Mouse (Mus musculus) neural tube, embryonic 11.5 days (tissue): ENCODE data around the gene Tex52. TPM values are rescaled to one million over a fixed set of nuclear protein-coding genes. Genes with fewer than 3 reads are reported as not detected.
"Not testable (repeated sequence)": the region's sequence is repeated elsewhere in the genome, so short reads cannot be mapped to it uniquely, and the experiment has no call there.

Experiments
- ATAC-seq: fragments of 200-750 bp; cut with Nextera tagmentation; 2 replicates; pipeline ENCODE4 v1.8.0; 2017; ENCODE audit warnings: moderate number of reproducible peaks, mild to moderate bottlenecking, moderate TSS enrichment, moderate library complexity; ENCODE audit not compliant: insufficient read depth, low FRiP score, low TSS enrichment
- DNase-seq: peaks from one replicate; pipeline ENCODE4 v3.0.0-alpha.2; 2015; ENCODE audit warnings: low spot score
- H3K27ac ChIP-seq: fragments of 300-500 bp; sonication (generic); 2 replicates; pipeline ENCODE4 v1.5.1; 2014; ENCODE audit warnings: low read depth, mild to moderate bottlenecking, low read length
- H3K27me3 ChIP-seq: fragments of 300-500 bp; sonication (generic); 2 replicates; pipeline ENCODE4 v1.6.1; 2014; ENCODE audit warnings: mild to moderate bottlenecking, low read length, mixed read lengths; ENCODE audit not compliant: control insufficient read depth, insufficient read depth
- H3K36me3 ChIP-seq: fragments of 300-500 bp; sonication (generic); 2 replicates; pipeline ENCODE4 v1.6.1; 2014; ENCODE audit warnings: mild to moderate bottlenecking, low read length, moderate library complexity, mixed read lengths; ENCODE audit not compliant: control insufficient read depth, insufficient read depth
- H3K4me1 ChIP-seq: fragments of 300-500 bp; sonication (generic); 2 replicates; pipeline ENCODE4 v1.6.1; 2014; ENCODE audit warnings: low read length, mixed read lengths; ENCODE audit not compliant: control insufficient read depth, insufficient read depth
- H3K4me2 ChIP-seq: fragments of 300-500 bp; sonication (generic); 2 replicates; pipeline ENCODE4 v1.6.1; 2014; ENCODE audit warnings: low read depth, mild to moderate bottlenecking, moderate library complexity
- H3K4me3 ChIP-seq: fragments of 300-500 bp; sonication (generic); 2 replicates; pipeline ENCODE4 v1.5.1; 2014; ENCODE audit warnings: low read depth, low read length
- H3K9ac ChIP-seq: fragments of 300-500 bp; sonication (generic); 2 replicates; pipeline ENCODE4 v1.6.1; 2014; ENCODE audit warnings: mild to moderate bottlenecking, low read length
- H3K9me3 ChIP-seq: fragments of 300-500 bp; sonication (generic); 2 replicates; pipeline ENCODE4 v1.6.1; 2016; ENCODE audit warnings: low read length; ENCODE audit not compliant: control insufficient read depth
- WGBS: fragments of 180-500 bp; shearing (Covaris S2); extraction: QIAGEN DNeasy Blood & Tissue Kit; methylation state at CpG from one replicate; pipeline ENCODE4 v1.1.7; 2014; 5-methylcytosine and 5-hydroxymethylcytosine counted together
- polyA plus RNA-seq: library from polyadenylated mRNA; unstranded; fragments of >200 nt; fragmentation: Nextera tagmentation; extraction: Ambion mirVana; gene quantifications from 2 replicates; pipeline ENCODE4 v1.2.1, GENCODE M21; 2014

Gene Tex52
- polyA plus RNA-seq, 1 experiment from 2014 or later = 0.66 TPM

- Histone ChIP-seq H3K27ac (no peak overlapping the region), H3K9ac (no peak overlapping the region), H3K9me3 (no peaks in the 10 kb centered on the region), H3K4me1 (peaks cover 6% of the 10 kb centered on the region; the same call in 1 of the 2 replicates), H3K36me3 (peaks cover 22% of the 10 kb centered on the region), H3K4me2 (no peak overlapping the region), H3K27me3 (no peaks in the 10 kb centered on the region), H3K4me3 (no peak overlapping the region)
- no peak for DNase-seq
- ATAC-seq = no peak
- WGBS = 93% methylated on average over 5 of the region's 5 CpGs
Measured at GRCm38 (mm10) chr6:128366466-128366865, 8.8 kb upstream of the Tex52 start.

- Histone ChIP-seq H3K36me3 (peaks cover 38% of the 10 kb centered on the region), H3K27ac (no peak overlapping the region), H3K27me3 (no peaks in the 10 kb centered on the region), H3K4me3 (no peak overlapping the region), H3K4me1 (no peaks in the 10 kb centered on the region), H3K9ac (no peak overlapping the region), H3K4me2 (no peak overlapping the region), H3K9me3 (no peaks in the 10 kb centered on the region)
- no peak for DNase-seq
- 95% methylated on average over 5 of the region's 5 CpGs for WGBS
- ATAC-seq = no peak
Measured at GRCm38 (mm10) chr6:128370040-128370439, 5.2 kb upstream of the Tex52 start.

- no peak overlapping the region for H3K9ac ChIP-seq
- WGBS = 90% methylated on average over 17 of the region's 17 CpGs
- no peak overlapping the region for H3K27ac ChIP-seq
- no peak overlapping the region for H3K4me2 ChIP-seq
- H3K9me3 ChIP-seq = no peaks in the 10 kb centered on the region
- DNase-seq (no peak), ATAC-seq (no peak)
- H3K27me3 ChIP-seq = no peaks in the 10 kb centered on the region
- H3K4me3 ChIP-seq = no peak overlapping the region
- H3K4me1 ChIP-seq = no peaks in the 10 kb centered on the region
- H3K36me3 ChIP-seq = peaks cover 17% of the 10 kb centered on the region
Measured at GRCm38 (mm10) chr6:128376371-128377085, 1.3 kb downstream of the Tex52 start.

- Histone ChIP-seq H3K27ac (no peak overlapping the region), H3K36me3 (peaks cover 2% of the 10 kb centered on the region), H3K4me1 (no peaks in the 10 kb centered on the region), H3K9ac (no peak overlapping the region), H3K4me3 (no peak overlapping the region), H3K27me3 (no peaks in the 10 kb centered on the region), H3K4me2 (no peak overlapping the region), H3K9me3 (no peaks in the 10 kb centered on the region)
- DNase-seq (no peak), ATAC-seq (no peak)
- WGBS = 89% methylated on average over 16 of the region's 16 CpGs
Measured at GRCm38 (mm10) chr6:128379636-128380035, 4.4 kb downstream of the Tex52 start.

GRCm38 (mm10) chr6:128380594-128381167 is 5.4 kb downstream of the Tex52 start:
- not testable (repeated sequence) for H3K27me3 ChIP-seq, H3K36me3 ChIP-seq, H3K4me1 ChIP-seq, H3K4me2 ChIP-seq, H3K9ac ChIP-seq, H3K9me3 ChIP-seq, H3K27ac ChIP-seq, ATAC-seq, H3K4me3 ChIP-seq, DNase-seq
- WGBS = 67% methylated on average over 1 of the region's 1 CpGs

GRCm38 (mm10) chr6:128381254-128381653 is 6.0 kb downstream of the Tex52 start:
- no peaks in the 10 kb centered on the region for H3K4me1 ChIP-seq
- WGBS = 74% methylated on average over 3 of the region's 3 CpGs
- DNase-seq (no peak), ATAC-seq (no peak)
- H3K27ac ChIP-seq = no peak overlapping the region
- H3K36me3 ChIP-seq = 0 out of 2 replicates have a peak, but pooled peaks cover 2% of the 10 kb centered on the region
- no peak overlapping the region for H3K9ac ChIP-seq
- no peak overlapping the region for H3K4me3 ChIP-seq
- H3K27me3 ChIP-seq = no peaks in the 10 kb centered on the region
- H3K9me3 ChIP-seq = no peaks in the 10 kb centered on the region
- no peak overlapping the region for H3K4me2 ChIP-seq

- no peak overlapping the region for H3K27ac ChIP-seq
- ATAC-seq (no peak), DNase-seq (no peak)
- no peak overlapping the region for H3K9ac ChIP-seq
- H3K36me3 ChIP-seq = no peaks in the 10 kb centered on the region
- H3K4me3 ChIP-seq = no peak overlapping the region
- no peaks in the 10 kb centered on the region for H3K4me1 ChIP-seq
- WGBS = 74% methylated on average over 7 of the region's 7 CpGs
- H3K9me3 ChIP-seq = no peaks in the 10 kb centered on the region
- H3K4me2 ChIP-seq = no peak overlapping the region
- H3K27me3 ChIP-seq = no peaks in the 10 kb centered on the region
Measured at GRCm38 (mm10) chr6:128383752-128384151, 8.5 kb downstream of the Tex52 start.

- no peak overlapping the region for H3K4me3 ChIP-seq
- no peak overlapping the region for H3K27ac ChIP-seq
- no peaks in the 10 kb centered on the region for H3K4me1 ChIP-seq
- no peaks in the 10 kb centered on the region for H3K9me3 ChIP-seq
- WGBS = 81% methylated on average over 1 of the region's 1 CpGs
- DNase-seq (no peak), ATAC-seq (no peak)
- H3K27me3 ChIP-seq = no peaks in the 10 kb centered on the region
- no peak overlapping the region for H3K9ac ChIP-seq
- H3K36me3 ChIP-seq = no peaks in the 10 kb centered on the region
- no peak overlapping the region for H3K4me2 ChIP-seq
Measured at GRCm38 (mm10) chr6:128385026-128385425, 9.8 kb downstream of the Tex52 start.

GRCm38 (mm10) chr6:128389185-128389584 is 13.9 kb downstream of the Tex52 start:
- no peak overlapping the region for H3K9ac ChIP-seq
- H3K27me3 ChIP-seq = no peaks in the 10 kb centered on the region
- 79% methylated on average over 1 of the region's 1 CpGs for WGBS
- no peak overlapping the region for H3K4me3 ChIP-seq
- H3K4me2 ChIP-seq = no peak overlapping the region
- no peak for ATAC-seq
- DNase-seq = no peak
- H3K9me3 ChIP-seq = no peaks in the 10 kb centered on the region
- no peaks in the 10 kb centered on the region for H3K36me3 ChIP-seq
- no peak overlapping the region for H3K27ac ChIP-seq
- H3K4me1 ChIP-seq = no peaks in the 10 kb centered on the region
